Mouse (Mus musculus): ENCODE data around the gene Tspan32.

GRCm38 (mm10) chr7:143054612-143054965 is 49.7 kb downstream of the Tspan32 start:
- TF ChIP-seq CTCF (IDR thresholded peaks at IDR 0.05) (no peak), POLR2A (IDR thresholded peaks at IDR 0.05; ENCODE audit: insufficient read depth, low read depth, low read length) (no peak)
